Mouse (Mus musculus) stomach, embryonic 16.5 days (tissue): ENCODE measurements at regions not wholly inside any gene's neighbourhood (a gene's known extent, or its start where the extent isn't known, plus 50 kb on each side); places are given as distances from the start of the nearest gene placed in this dataset.

ENCODE experiments used
- ATAC-seq: fragments of 200-750 bp; cut with Nextera tagmentation; 2 replicates; pipeline ENCODE4 v1.8.0; 2017; ENCODE audit warnings: moderate number of reproducible peaks, moderate TSS enrichment; ENCODE audit not compliant: insufficient read depth, low FRiP score
- H3K27ac ChIP-seq: fragments of 300-500 bp; sonication (generic); 2 replicates; pipeline ENCODE4 v1.5.1; 2014; ENCODE audit warnings: low read length
- H3K27me3 ChIP-seq: fragments of 300-500 bp; sonication (generic); 2 replicates; pipeline ENCODE4 v1.6.1; 2014; ENCODE audit warnings: low read length, control low read depth, mixed read lengths; ENCODE audit not compliant: control insufficient read depth, insufficient read depth
- H3K36me3 ChIP-seq: fragments of 300-500 bp; sonication (generic); 2 replicates; pipeline ENCODE4 v1.6.1; 2014; ENCODE audit warnings: low read length; ENCODE audit not compliant: control insufficient read depth, insufficient read depth
- H3K4me1 ChIP-seq: fragments of 300-500 bp; sonication (generic); 2 replicates; pipeline ENCODE4 v1.6.1; 2014; ENCODE audit warnings: low read length, control low read depth, mixed read lengths; ENCODE audit not compliant: control insufficient read depth, insufficient read depth
- H3K4me2 ChIP-seq: fragments of 300-500 bp; sonication (generic); 2 replicates; pipeline ENCODE4 v1.6.1; 2014; ENCODE audit warnings: low read depth, low read length, mixed read lengths
- H3K4me3 ChIP-seq: fragments of 300-500 bp; sonication (generic); replicated peaks from 2 replicates; pipeline ENCODE4 v1.5.1; 2014; ENCODE audit warnings: mild to moderate bottlenecking, low read length
- H3K9ac ChIP-seq: fragments of 300-500 bp; sonication (generic); 2 replicates; pipeline ENCODE4 v1.6.1; 2014; ENCODE audit warnings: low read length
- H3K9me3 ChIP-seq: fragments of 300-500 bp; sonication (generic); replicated peaks from 2 replicates; pipeline ENCODE4 v1.6.1; 2016; ENCODE audit warnings: low read length, control low read depth; ENCODE audit not compliant: control insufficient read depth
- WGBS: fragments of 180-500 bp; shearing (Covaris S2); extraction: QIAGEN DNeasy Blood & Tissue Kit; methylation state at CpG from one replicate; pipeline ENCODE4 v1.1.7; 2014; 5-methylcytosine and 5-hydroxymethylcytosine counted together

- Histone ChIP-seq H3K4me1 (no peaks in the 10 kb centered on the region), H3K4me2 (no peak overlapping the region), H3K9me3 (no peaks in the 10 kb centered on the region), H3K27me3 (no peaks in the 10 kb centered on the region), H3K27ac (no peak overlapping the region), H3K4me3 (no peak overlapping the region), H3K9ac (no peak overlapping the region), H3K36me3 (no peaks in the 10 kb centered on the region)
- no peak for ATAC-seq
- 60% methylated on average over 4 of the region's 4 CpGs for WGBS
These were observed 262.0 kb upstream of the Sgcd start for GRCm38 (mm10) chr11:48250678-48251317.

- 17% methylated on average over 1 of the region's 1 CpGs for WGBS
- H3K9ac ChIP-seq: no peak overlapping the region
- no peaks in the 10 kb centered on the region for H3K27me3 ChIP-seq
- no peak overlapping the region for H3K4me2 ChIP-seq
- H3K4me1 ChIP-seq: no peaks in the 10 kb centered on the region
- no peaks in the 10 kb centered on the region for H3K9me3 ChIP-seq
- no peak overlapping the region for H3K4me3 ChIP-seq
- no peak for ATAC-seq
- H3K27ac ChIP-seq: no peak overlapping the region
- H3K36me3 ChIP-seq: no peaks in the 10 kb centered on the region
These were observed 260.5 kb upstream of the Sgcd start for GRCm38 (mm10) chr11:48249315-48249714.

DNA sequence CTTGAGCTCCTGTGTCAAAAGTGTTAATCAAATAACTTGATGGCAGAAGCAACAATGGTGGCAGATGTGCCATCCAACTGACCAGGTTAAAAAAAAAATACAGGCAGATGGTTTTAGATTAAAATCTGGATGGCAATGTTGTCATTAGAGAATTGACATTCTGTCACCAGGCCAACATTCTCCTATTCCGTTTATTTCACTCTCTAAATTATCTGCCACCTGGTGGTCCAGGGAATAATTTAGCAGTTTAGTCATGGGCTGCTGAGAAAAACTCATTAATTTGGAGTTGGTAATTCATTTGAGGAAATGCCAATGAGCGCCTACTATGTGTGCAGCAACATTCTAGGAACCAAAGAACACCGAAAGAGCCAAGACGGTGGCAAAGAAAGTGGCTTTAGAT, 232.4 kb upstream of the Sgcd start:
- Histone ChIP-seq H3K27ac (no peak overlapping the region), H3K27me3 (no peaks in the 10 kb centered on the region), H3K9me3 (no peaks in the 10 kb centered on the region), H3K9ac (no peak overlapping the region), H3K4me3 (no peak overlapping the region), H3K4me2 (no peak overlapping the region), H3K4me1 (no peaks in the 10 kb centered on the region), H3K36me3 (no peaks in the 10 kb centered on the region)
- no peak for ATAC-seq
- WGBS: 74% methylated on average over 4 of the region's 4 CpGs

GRCm38 (mm10) chr11:48219157-48219556, 230.4 kb upstream of the Sgcd start:
- no peaks in the 10 kb centered on the region for H3K27me3 ChIP-seq
- no peaks in the 10 kb centered on the region for H3K4me1 ChIP-seq
- no peaks in the 10 kb centered on the region for H3K9me3 ChIP-seq
- WGBS: 53% methylated on average over 1 of the region's 1 CpGs
- H3K36me3 ChIP-seq: no peaks in the 10 kb centered on the region
- H3K4me3 ChIP-seq: no peak overlapping the region
- H3K27ac ChIP-seq: no peak overlapping the region
- no peak for ATAC-seq
- no peak overlapping the region for H3K4me2 ChIP-seq
- no peak overlapping the region for H3K9ac ChIP-seq

GRCm38 (mm10) chr11:48216762-48217161, 228.0 kb upstream of the Sgcd start:
- no peak for ATAC-seq
- no peak overlapping the region for H3K27ac ChIP-seq
- no peaks in the 10 kb centered on the region for H3K36me3 ChIP-seq
- no peaks in the 10 kb centered on the region for H3K27me3 ChIP-seq
- no peaks in the 10 kb centered on the region for H3K4me1 ChIP-seq
- 49% methylated on average over 2 of the region's 2 CpGs for WGBS
- H3K4me3 ChIP-seq: no peak overlapping the region
- no peak overlapping the region for H3K9ac ChIP-seq
- no peak overlapping the region for H3K4me2 ChIP-seq
- H3K9me3 ChIP-seq: no peaks in the 10 kb centered on the region

DNA sequence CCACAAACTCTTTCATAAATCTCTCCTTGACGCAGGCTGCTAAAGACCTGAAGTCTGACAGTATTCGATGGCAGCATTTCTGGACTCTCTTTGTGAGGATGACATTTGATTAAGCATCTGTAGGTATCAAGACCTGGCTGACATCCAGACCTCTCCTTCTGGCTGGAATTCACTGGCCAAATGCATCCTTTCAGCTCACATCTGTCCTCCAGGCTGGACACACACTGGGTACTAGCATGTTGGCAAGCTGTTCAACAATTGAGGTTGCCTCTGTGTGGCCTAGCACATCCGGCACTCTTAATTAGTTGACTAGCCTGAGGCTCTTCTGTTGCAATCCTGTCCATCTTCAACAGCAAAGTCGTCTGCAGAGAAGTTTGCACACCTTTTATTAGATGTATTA, 197.8 kb upstream of the Sgcd start:
- H3K27ac ChIP-seq: no peak overlapping the region

GRCm38 (mm10) chr11:48178943-48179342, 190.2 kb upstream of the Sgcd start:
- peaks cover 4% of the 10 kb centered on the region; the same call in 1 of the 2 replicates for H3K4me1 ChIP-seq
- no peaks in the 10 kb centered on the region for H3K36me3 ChIP-seq
- no peaks in the 10 kb centered on the region for H3K27me3 ChIP-seq
- no peak overlapping the region for H3K4me3 ChIP-seq
- H3K4me2 ChIP-seq: no peak overlapping the region
- no peaks in the 10 kb centered on the region for H3K9me3 ChIP-seq
- H3K27ac ChIP-seq: no peak overlapping the region
- no peak overlapping the region for H3K9ac ChIP-seq
- no peak for ATAC-seq

More for the DNA sequence above, 197.8 kb upstream of the Sgcd start:
- WGBS: 66% methylated on average over 4 of the region's 4 CpGs
- Histone ChIP-seq H3K4me1 (no peaks in the 10 kb centered on the region), H3K4me3 (no peak overlapping the region), H3K27me3 (no peaks in the 10 kb centered on the region), H3K4me2 (no peak overlapping the region), H3K36me3 (no peaks in the 10 kb centered on the region), H3K9me3 (no peaks in the 10 kb centered on the region), H3K9ac (no peak overlapping the region)
- no peak for ATAC-seq

DNA sequence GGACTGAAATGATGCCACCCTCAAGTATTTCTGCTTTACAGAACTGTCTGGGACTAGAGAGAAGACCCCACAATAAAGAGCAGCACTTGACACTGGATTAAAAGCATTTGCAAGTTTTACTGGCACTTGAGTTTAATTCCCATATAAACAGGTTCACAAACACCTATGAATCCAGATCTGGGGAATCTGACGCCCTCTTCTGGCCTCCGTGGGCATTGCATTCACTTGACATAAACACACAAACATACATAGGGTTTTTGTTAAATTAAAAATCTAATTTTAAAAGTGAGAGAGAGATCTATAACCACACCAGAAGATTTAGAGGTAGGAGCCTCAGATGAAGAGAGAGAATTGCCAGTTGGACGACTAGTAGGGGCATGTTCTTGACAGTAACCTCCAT, 189.4 kb upstream of the Sgcd start:
- Histone ChIP-seq H3K9me3 (no peaks in the 10 kb centered on the region), H3K4me3 (no peak overlapping the region), H3K4me1 (peaks cover 4% of the 10 kb centered on the region; the same call in 1 of the 2 replicates), H3K9ac (no peak overlapping the region), H3K27me3 (no peaks in the 10 kb centered on the region), H3K27ac (no peak overlapping the region), H3K36me3 (no peaks in the 10 kb centered on the region), H3K4me2 (no peak overlapping the region)
- no peak for ATAC-seq
- 32% methylated on average over 3 of the region's 3 CpGs for WGBS

GRCm38 (mm10) chr11:48176451-48176850, 187.7 kb upstream of the Sgcd start:
- Histone ChIP-seq H3K27ac (no peak overlapping the region), H3K9me3 (no peaks in the 10 kb centered on the region), H3K4me1 (peaks cover 4% of the 10 kb centered on the region; the same call in 1 of the 2 replicates), H3K4me3 (no peak overlapping the region), H3K9ac (no peak overlapping the region), H3K27me3 (no peaks in the 10 kb centered on the region), H3K36me3 (no peaks in the 10 kb centered on the region), H3K4me2 (no peak overlapping the region)
- ATAC-seq: no peak
- WGBS: 20% methylated on average over 4 of the region's 4 CpGs
